Mouse (Mus musculus) hindbrain, embryonic 13.5 days (tissue): ENCODE results near the gene Npw. TPM values are rescaled to one million over a fixed set of nuclear protein-coding genes. Genes with fewer than 3 reads are reported as not detected.

Experiments
- ATAC-seq: fragments of 200-750 bp; cut with Nextera tagmentation; 2 replicates; pipeline ENCODE4 v1.8.0; 2017; ENCODE audit warnings: moderate TSS enrichment; ENCODE audit not compliant: low FRiP score
- H3K27ac ChIP-seq: fragments of 300-500 bp; sonication (generic); 2 replicates; pipeline ENCODE4 v1.5.1; 2015; ENCODE audit warnings: inconsistent platforms, mild to moderate bottlenecking, moderate library complexity
- H3K27me3 ChIP-seq: fragments of 300-500 bp; sonication (generic); 2 replicates; pipeline ENCODE4 v1.6.1; 2015; ENCODE audit warnings: mild to moderate bottlenecking, inconsistent platforms
- H3K36me3 ChIP-seq: fragments of 300-500 bp; sonication (generic); 2 replicates; pipeline ENCODE4 v1.6.1; 2015; ENCODE audit warnings: mild to moderate bottlenecking, inconsistent platforms
- H3K4me1 ChIP-seq: fragments of 300-500 bp; sonication (generic); replicated peaks from 2 replicates; pipeline ENCODE4 v1.6.1; 2015; ENCODE audit warnings: inconsistent platforms
- H3K4me2 ChIP-seq: fragments of 300-500 bp; sonication (generic); 2 replicates; pipeline ENCODE4 v1.6.1; 2015; ENCODE audit warnings: inconsistent platforms, mild to moderate bottlenecking, moderate library complexity
- H3K4me3 ChIP-seq: fragments of 300-500 bp; sonication (generic); 2 replicates; pipeline ENCODE4 v1.5.1; 2015; ENCODE audit warnings: mild to moderate bottlenecking, inconsistent platforms
- H3K9ac ChIP-seq: fragments of 300-500 bp; sonication (generic); 2 replicates; pipeline ENCODE4 v1.6.1; 2015; ENCODE audit warnings: mild to moderate bottlenecking, inconsistent platforms
- H3K9me3 ChIP-seq: fragments of 300-500 bp; sonication (generic); 2 replicates; pipeline ENCODE4 v1.6.1; 2016; ENCODE audit warnings: inconsistent platforms
- WGBS: fragments of 180-500 bp; shearing (Covaris S2); methylation state at CpG from one replicate; pipeline ENCODE4 v1.1.7; 2015; 5-methylcytosine and 5-hydroxymethylcytosine counted together
- polyA plus RNA-seq: library from polyadenylated mRNA; unstranded; fragments of >200 nt; fragmentation: Nextera tagmentation; extraction: Ambion mirVana; gene quantifications from 2 replicates; pipeline ENCODE4 v1.2.1, GENCODE M21; 2015

The Npw gene
- polyA plus RNA-seq: not detected in 2 replicates

GRCm38 (mm10) chr17:24658017-24658758 is at the start of gene Npw:
Gene Npw, minus strand, starts transcription at chr17:24658457.
- Histone ChIP-seq H3K36me3 (no peaks in the 10 kb centered on the region), H3K27ac (no peak within 1 kb of the TSS), H3K4me1 (peaks cover 16% of the 10 kb centered on the region), H3K9me3 (no peaks in the 10 kb centered on the region), H3K4me2 (peak within 1 kb of the TSS; percentile 59), H3K4me3 (peak within 1 kb of the TSS; percentile 35), H3K9ac (peak within 1 kb of the TSS; percentile 66), H3K27me3 (peaks cover 74% of the 10 kb centered on the region)
- 2% methylated on average over 47 of the region's 47 CpGs for WGBS
- peak; percentile 47; the same call in 1 of the 2 replicates for ATAC-seq

- Histone ChIP-seq H3K27me3 (no peaks in the 10 kb centered on the region), H3K9me3 (no peaks in the 10 kb centered on the region), H3K36me3 (peaks cover 22% of the 10 kb centered on the region), H3K4me2 (peak overlapping the region; percentile 87), H3K4me1 (peaks cover 17% of the 10 kb centered on the region), H3K27ac (peak overlapping the region; percentile 88), H3K9ac (peak overlapping the region; percentile 85), H3K4me3 (peak overlapping the region; percentile 80)
- ATAC-seq: peak; percentile 55; the same call in 1 of the 2 replicates
- WGBS: 6% methylated on average over 24 of the region's 24 CpGs
Measured at GRCm38 (mm10) chr17:24707801-24708425, 49.7 kb upstream of the Npw start.

DNA sequence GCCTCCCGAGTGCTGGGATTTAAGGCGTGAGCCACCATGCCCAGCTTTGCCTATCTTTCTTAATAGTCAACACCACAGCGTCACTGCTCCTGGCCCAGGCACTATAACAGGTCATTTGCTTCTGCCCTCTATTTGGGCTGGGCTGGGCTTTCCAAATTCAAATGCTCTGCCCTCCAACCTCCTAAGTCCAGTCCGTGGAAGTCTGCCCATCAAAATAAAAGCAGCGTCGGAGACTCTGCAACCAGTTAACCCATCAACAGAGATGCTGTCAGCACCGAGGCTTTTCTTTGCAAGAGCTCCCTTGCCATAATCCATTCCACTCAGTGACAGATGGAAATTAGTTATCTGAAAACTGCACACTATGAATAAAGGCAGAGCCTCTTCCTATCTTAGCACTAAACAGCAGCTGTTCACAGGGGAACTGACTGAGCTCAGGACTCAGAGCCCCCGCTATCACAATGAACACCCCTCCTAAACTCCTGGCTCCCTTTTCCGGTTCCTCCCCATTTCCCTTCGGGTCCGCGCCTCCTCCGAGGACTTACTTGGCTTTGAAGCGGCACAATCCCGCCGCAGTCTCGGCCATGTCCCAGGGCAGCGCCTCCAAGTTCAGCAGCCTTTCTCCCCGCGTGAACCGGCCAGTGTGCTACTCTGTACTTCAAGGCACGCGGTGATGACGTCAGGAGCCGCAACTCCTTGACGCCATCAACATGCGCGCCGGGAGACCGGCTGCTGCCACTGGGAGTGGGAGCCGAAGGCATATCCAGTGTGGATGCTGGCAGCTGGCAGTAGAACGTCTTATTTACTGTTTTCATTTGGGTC is 48.9 kb upstream of the Npw start, which contains the start of gene Tbl3:
Gene Tbl3, minus strand, starts transcription at position 679 of the 819 bp plus-strand sequence.
- Histone ChIP-seq H3K9ac (peak within 1 kb of the TSS; percentile 85), H3K4me1 (peaks cover 17% of the 10 kb centered on the region), H3K27ac (peak within 1 kb of the TSS; percentile 88), H3K4me3 (peak within 1 kb of the TSS; percentile 80), H3K9me3 (no peaks in the 10 kb centered on the region), H3K27me3 (no peaks in the 10 kb centered on the region), H3K4me2 (peak within 1 kb of the TSS; percentile 87), H3K36me3 (peaks cover 29% of the 10 kb centered on the region)
- WGBS: 5% methylated on average over 32 of the region's 32 CpGs
- peak; percentile 90 for ATAC-seq

DNA sequence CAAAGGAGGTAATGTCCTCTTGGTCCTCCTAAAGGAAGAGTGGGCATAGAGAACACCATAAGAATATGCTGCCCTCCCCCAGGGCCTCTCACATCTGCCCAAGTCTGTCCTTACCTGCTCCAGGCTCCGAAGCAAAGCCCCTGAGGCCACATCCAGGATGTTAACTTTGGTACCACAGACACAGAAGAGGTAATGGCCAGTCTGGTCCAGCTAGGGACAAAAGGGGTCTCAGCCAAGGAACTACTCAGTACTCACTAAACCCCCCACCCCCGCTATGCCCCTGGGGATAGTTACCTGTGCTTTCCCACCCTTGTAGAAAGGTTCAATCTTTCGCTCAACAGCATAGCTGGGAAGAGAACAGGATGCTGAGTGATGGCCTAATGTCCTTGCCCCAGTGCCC is 47.6 kb upstream of the Npw start:
- Histone ChIP-seq H3K9me3 (no peaks in the 10 kb centered on the region), H3K27me3 (no peaks in the 10 kb centered on the region), H3K4me3 (no peak overlapping the region), H3K4me1 (peaks cover 17% of the 10 kb centered on the region), H3K9ac (no peak overlapping the region), H3K27ac (no peak overlapping the region), H3K36me3 (peaks cover 43% of the 10 kb centered on the region), H3K4me2 (0 out of 2 replicates have a peak overlapping the region, but pooled peaks have one; percentile 87)
- no peak for ATAC-seq
- 96% methylated on average over 3 of the region's 3 CpGs for WGBS

DNA sequence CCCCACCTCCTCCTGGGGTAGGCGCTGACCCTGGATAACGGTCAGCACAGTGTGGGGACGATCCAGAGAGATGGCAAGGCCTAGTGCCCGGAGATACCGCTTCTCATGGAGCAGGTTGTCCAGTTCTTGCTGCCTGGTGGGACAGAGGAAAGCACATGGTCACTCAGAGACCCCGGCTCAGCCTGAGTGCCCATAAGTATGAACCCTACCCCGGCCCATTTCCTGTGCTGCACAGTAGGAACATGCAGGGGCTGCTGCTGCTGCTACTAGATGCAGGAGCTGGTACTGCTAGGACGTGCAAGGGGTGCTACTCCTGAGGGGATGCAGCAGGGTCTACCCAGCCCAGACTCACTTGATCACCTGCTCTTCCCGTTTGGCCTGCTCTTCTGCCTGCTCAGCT is 43.0 kb upstream of the Npw start:
- H3K9me3 ChIP-seq: no peaks in the 10 kb centered on the region
- H3K9ac ChIP-seq: no peak overlapping the region
- no peak for ATAC-seq
- peaks cover 7% of the 10 kb centered on the region; the same call in 1 of the 2 replicates for H3K27me3 ChIP-seq
- H3K4me2 ChIP-seq: no peak overlapping the region
- peaks cover 26% of the 10 kb centered on the region for H3K4me1 ChIP-seq
- H3K4me3 ChIP-seq: no peak overlapping the region
- WGBS: 94% methylated on average over 9 of the region's 9 CpGs
- H3K36me3 ChIP-seq: peaks cover 60% of the 10 kb centered on the region
- no peak overlapping the region for H3K27ac ChIP-seq

DNA sequence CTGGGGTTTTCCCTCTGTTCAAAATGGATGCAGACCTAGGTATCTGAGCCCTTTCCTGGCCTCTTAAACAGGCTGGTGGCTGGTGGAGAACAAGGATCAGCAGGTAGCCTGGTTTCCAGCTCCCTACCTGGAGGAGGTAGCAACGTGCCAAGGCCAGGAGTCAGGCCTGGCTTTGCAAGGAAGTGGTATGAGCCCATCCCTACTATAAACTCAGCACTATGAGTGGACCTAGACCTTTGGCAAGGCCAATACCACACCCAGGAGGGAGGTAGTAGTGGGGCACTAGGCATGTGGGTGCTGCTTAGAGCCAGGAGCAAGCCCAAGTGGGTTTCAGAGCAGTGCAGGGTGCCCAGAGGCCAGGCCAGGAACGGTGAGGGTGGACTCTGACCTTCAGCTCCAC is 41.2 kb upstream of the Npw start:
- H3K27me3 ChIP-seq: peaks cover 7% of the 10 kb centered on the region; the same call in 1 of the 2 replicates
- peaks cover 50% of the 10 kb centered on the region for H3K36me3 ChIP-seq
- no peak for ATAC-seq
- no peak overlapping the region for H3K4me3 ChIP-seq
- no peaks in the 10 kb centered on the region for H3K9me3 ChIP-seq
- H3K9ac ChIP-seq: no peak overlapping the region
- peaks cover 31% of the 10 kb centered on the region for H3K4me1 ChIP-seq
- 82% methylated on average over 2 of the region's 2 CpGs for WGBS
- H3K27ac ChIP-seq: no peak overlapping the region
- no peak overlapping the region for H3K4me2 ChIP-seq

DNA sequence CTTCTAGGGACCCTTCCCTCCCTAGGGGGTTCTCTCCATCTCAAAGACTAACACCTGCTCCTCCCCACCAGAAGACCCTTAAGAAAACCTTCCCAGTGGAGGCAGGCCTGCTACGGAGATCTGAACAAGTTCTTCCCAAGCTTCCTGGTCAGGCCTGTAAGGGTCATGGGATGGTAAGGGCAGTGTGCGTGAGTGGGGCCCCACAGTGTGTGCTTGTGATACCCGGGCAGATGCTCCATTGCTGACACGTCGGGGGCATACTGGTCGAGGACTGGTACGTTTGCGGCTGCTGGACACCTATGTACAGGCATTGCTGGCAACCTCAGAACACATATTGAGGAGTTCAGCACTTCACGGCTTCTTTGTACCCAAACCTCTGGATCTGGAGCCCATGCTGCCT is 40.5 kb upstream of the Npw start:
- H3K9me3 ChIP-seq: no peaks in the 10 kb centered on the region
- H3K9ac ChIP-seq: no peak overlapping the region; the same call in 1 of the 2 replicates
- H3K4me3 ChIP-seq: no peak overlapping the region
- H3K4me1 ChIP-seq: peaks cover 36% of the 10 kb centered on the region
- H3K27ac ChIP-seq: no peak overlapping the region
- H3K4me2 ChIP-seq: no peak overlapping the region
- H3K36me3 ChIP-seq: peaks cover 42% of the 10 kb centered on the region
- H3K27me3 ChIP-seq: peaks cover 7% of the 10 kb centered on the region; the same call in 1 of the 2 replicates
- ATAC-seq: no peak
- WGBS: 66% methylated on average over 9 of the region's 9 CpGs

GRCm38 (mm10) chr17:24697985-24698384 is 39.7 kb upstream of the Npw start:
- Histone ChIP-seq H3K9me3 (no peaks in the 10 kb centered on the region), H3K4me2 (no peak overlapping the region), H3K4me1 (peaks cover 36% of the 10 kb centered on the region), H3K9ac (no peak overlapping the region; the same call in 1 of the 2 replicates), H3K27ac (no peak overlapping the region), H3K4me3 (no peak overlapping the region), H3K36me3 (peaks cover 44% of the 10 kb centered on the region), H3K27me3 (peaks cover 7% of the 10 kb centered on the region; the same call in 1 of the 2 replicates)
- no peak for ATAC-seq
- 16% methylated on average over 5 of the region's 5 CpGs for WGBS

DNA sequence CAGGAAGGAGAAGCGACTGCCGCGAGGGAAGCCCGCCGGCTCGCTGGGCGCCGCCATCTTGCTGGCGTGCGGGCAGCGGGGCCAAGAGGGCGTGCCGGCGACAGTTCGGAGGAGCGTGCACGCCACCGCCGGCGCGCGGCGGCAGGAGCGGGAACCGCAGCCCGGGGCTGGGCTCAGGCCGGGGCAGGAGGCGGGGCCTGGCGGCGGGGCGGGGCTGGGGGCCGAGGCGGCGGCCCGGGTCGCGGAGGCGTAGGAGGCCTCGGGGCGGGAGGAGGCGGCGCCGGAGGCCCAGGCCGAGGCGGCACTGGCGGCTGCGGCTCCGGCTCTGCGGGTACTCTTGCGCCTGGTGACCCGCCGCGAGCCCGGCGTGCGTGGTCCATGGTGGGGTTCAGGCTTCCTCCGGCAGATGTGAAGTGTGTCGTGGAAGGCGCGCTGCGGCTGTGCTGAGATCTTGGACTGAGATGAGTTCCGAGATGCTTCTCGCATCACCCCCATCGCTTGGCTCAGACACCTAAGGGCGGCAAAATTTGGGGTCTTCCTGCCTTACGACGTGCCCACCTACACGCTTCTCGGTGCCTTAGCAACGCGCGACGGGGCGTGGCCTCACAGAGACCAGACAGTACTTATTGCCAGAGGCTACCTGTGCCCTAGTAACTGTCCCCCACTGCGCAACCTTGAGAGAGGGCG is 37.9 kb upstream of the Npw start, which contains the start of the genes Gfer and Noxo1:
Gene Gfer, minus strand, starts transcription at position 146 of the 687 bp plus-strand sequence.
Gene Noxo1, plus strand, starts transcription at position 224 of the 687 bp plus-strand sequence.
- H3K4me2 ChIP-seq: peak within 1 kb of the TSS; percentile 78
- H3K36me3 ChIP-seq: peaks cover 37% of the 10 kb centered on the region
- H3K4me1 ChIP-seq: peaks cover 37% of the 10 kb centered on the region
- peak; percentile 87 for ATAC-seq
- WGBS: under 1% methylated on average over 69 of the region's 76 CpGs
- H3K27me3 ChIP-seq: peaks cover 11% of the 10 kb centered on the region; the same call in 1 of the 2 replicates
- H3K9ac ChIP-seq: peak within 1 kb of the TSS; percentile 88
- H3K4me3 ChIP-seq: peak within 1 kb of the TSS; percentile 78
- H3K27ac ChIP-seq: peak within 1 kb of the TSS; percentile 90
- H3K9me3 ChIP-seq: no peaks in the 10 kb centered on the region

DNA sequence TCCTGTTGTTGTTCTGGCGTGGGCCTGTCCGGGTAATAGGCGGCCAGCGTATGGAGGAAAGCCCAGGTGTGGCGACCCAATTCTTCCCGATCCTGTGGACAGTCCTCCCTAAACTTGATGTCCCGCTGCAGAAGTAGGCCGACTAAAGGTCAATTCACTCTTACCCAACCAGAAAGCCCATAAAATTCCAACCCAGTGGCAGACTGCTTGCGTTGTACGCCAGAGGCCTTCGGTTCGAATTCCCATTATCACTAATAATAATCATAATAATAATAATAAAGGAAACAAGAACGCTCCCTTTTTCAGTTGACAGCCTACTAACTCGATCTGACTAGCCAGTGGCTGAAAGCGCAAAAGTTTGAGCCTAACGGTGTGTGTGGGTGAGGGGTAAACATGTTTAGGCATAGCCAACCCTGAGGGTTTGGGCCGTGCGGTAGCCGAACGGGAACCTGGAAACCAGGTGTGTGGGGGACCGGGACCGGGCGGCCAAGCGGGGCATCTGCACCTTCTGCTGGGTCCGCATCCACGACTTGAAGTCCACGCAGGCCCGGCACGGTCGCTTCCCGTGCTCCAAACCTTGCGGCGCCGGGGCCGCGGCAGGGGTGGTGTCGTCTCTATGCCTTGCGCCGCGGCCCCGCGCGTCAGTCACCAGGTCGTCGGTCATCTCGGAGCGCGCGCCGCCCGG is 37.2 kb upstream of the Npw start:
- 7% methylated on average over 51 of the region's 51 CpGs for WGBS
- peak; percentile 21 for ATAC-seq

GRCm38 (mm10) chr17:24692385-24692784 is 34.1 kb upstream of the Npw start:
- WGBS: 89% methylated on average over 5 of the region's 5 CpGs
- H3K4me1 ChIP-seq: peaks cover 57% of the 10 kb centered on the region

More for the DNA sequence above, 37.2 kb upstream of the Npw start:
- H3K4me3 ChIP-seq: peak overlapping the region; percentile 78
- peaks cover 30% of the 10 kb centered on the region for H3K36me3 ChIP-seq
- peaks cover 43% of the 10 kb centered on the region for H3K4me1 ChIP-seq
- H3K27me3 ChIP-seq: peaks cover 18% of the 10 kb centered on the region
- H3K9me3 ChIP-seq: no peaks in the 10 kb centered on the region
- peak overlapping the region; percentile 88 for H3K9ac ChIP-seq
- H3K27ac ChIP-seq: peak overlapping the region; percentile 90
- H3K4me2 ChIP-seq: peak overlapping the region; percentile 78

More at GRCm38 (mm10) chr17:24692385-24692784, 34.1 kb upstream of the Npw start:
- Histone ChIP-seq H3K9me3 (no peaks in the 10 kb centered on the region), H3K9ac (no peak overlapping the region; the same call in 1 of the 2 replicates), H3K4me3 (no peak overlapping the region), H3K4me2 (no peak overlapping the region), H3K27ac (no peak overlapping the region), H3K36me3 (peaks cover 16% of the 10 kb centered on the region), H3K27me3 (peaks cover 34% of the 10 kb centered on the region)
- no peak for ATAC-seq
